Mouse (Mus musculus) olfactory bulb, adult 2 months (tissue): ENCODE measurements around the gene Btbd11. TPM values are rescaled to one million over a fixed set of nuclear protein-coding genes. Genes with fewer than 3 reads are reported as not detected.

Source experiments
- H3K27ac ChIP-seq: fragments of 200-500 bp; 2 replicates; pipeline ENCODE4 v1.5.1; 2012; ENCODE audit warnings: low read depth, low read length; ENCODE audit not compliant: insufficient read depth
- H3K4me1 ChIP-seq: fragments of 200-500 bp; 2 replicates; pipeline ENCODE4 v1.6.1; 2012; ENCODE audit warnings: low read length; ENCODE audit not compliant: control insufficient read depth, insufficient read depth
- H3K4me3 ChIP-seq: fragments of 200-500 bp; 2 replicates; pipeline ENCODE4 v1.5.1; 2012; ENCODE audit warnings: mild to moderate bottlenecking, low read depth, low read length, moderate library complexity; ENCODE audit not compliant: insufficient read depth
- CTCF ChIP-seq: fragments of 200-500 bp; IDR thresholded peaks from 2 replicates; pipeline ENCODE4 v1.5.1; 2012; ENCODE audit warnings: low read depth, mild to moderate bottlenecking, low read length, moderate library complexity; ENCODE audit not compliant: insufficient read depth
- POLR2A ChIP-seq: fragments of 200-500 bp; IDR thresholded peaks from 2 replicates; pipeline ENCODE4 v1.6.1; 2012; ENCODE audit warnings: mild to moderate bottlenecking, low read depth, low read length, moderate library complexity; ENCODE audit not compliant: insufficient read depth
- WGBS: fragments of 180-500 bp; shearing (Covaris S2); methylation state at CpG from one replicate; pipeline ENCODE4 v1.1.7; 2018; 5-methylcytosine and 5-hydroxymethylcytosine counted together
- polyA plus RNA-seq: library from polyadenylated mRNA; stranded (reverse); fragments of >200 nt; gene quantifications from 2 replicates; pipeline ENCODE4 v1.2.4, GENCODE M21; 2012; ENCODE audit warnings: low replicate concordance; ENCODE audit not compliant: missing spikeins, insufficient read depth, insufficient read length

Btbd11 gene
- polyA plus RNA-seq: not detected in 2 replicates

DNA sequence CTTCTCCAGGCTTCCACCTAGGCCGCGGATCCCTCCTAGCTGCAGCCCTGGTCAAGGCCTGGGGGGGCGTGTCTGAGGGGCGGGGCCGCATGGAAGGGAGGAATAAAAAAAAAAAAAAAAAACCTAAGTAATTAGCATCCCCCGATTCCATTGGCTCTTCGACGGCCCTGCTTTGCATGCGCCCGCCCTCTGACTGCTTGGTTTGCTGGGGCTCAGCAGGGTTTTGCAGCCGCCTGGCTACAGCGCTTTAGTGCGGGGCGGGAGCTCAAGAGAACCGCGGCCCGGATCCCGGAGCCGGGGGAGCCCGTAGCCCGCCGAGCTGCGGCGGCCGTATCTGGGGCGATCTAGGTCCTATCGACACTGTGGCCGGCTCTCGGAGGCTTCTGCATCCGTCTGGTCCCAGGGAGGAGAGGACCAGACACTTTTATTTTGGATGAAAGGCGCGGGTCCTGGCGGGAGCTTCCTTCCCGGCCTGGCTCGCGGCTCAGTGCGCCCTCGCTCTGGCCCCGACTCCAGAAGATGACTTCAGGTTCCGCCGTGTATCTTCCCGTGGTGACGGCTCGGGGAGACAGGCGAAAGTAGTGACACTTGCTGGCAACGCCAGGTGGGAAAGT, at the start of gene Btbd11:
Gene Btbd11 (plus strand): TSS at position 210 of the 614 bp plus-strand sequence.
- under 1% methylated on average over 46 of the region's 46 CpGs for WGBS
- Histone ChIP-seq H3K4me3 (peak within 1 kb of the TSS; percentile 46), H3K4me1 (peaks cover 18% of the 10 kb centered on the region), H3K27ac (no peak within 1 kb of the TSS)
- TF ChIP-seq POLR2A (peak; percentile 36; the same call in 1 of the 2 replicates), CTCF (no peak)

DNA sequence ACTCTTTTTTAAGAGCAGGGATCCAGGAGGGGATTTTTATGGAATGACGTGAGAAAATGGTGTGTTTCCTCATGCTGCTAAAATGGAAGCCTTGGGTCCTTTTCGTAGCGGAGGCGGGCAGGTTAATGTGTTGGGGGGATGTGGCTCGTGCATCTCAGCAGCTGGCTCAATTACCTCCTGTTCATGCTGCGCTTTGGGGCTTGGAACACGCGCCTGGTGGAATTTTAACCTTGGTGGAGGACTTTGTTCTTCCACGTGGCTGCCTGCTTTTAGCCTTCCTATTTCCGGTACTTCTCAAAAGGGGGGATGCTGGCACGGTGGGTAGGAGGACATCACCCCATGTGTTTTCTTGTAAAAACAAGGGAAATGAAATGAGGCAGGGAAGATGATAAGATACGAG, 47.9 kb upstream of the Btbd11 start:
- TF ChIP-seq POLR2A (no peak), CTCF (no peak)
- Histone ChIP-seq H3K4me3 (no peak overlapping the region), H3K4me1 (peaks cover 2% of the 10 kb centered on the region; the same call in 1 of the 2 replicates), H3K27ac (no peak overlapping the region)
- 41% methylated on average over 12 of the region's 12 CpGs for WGBS

DNA sequence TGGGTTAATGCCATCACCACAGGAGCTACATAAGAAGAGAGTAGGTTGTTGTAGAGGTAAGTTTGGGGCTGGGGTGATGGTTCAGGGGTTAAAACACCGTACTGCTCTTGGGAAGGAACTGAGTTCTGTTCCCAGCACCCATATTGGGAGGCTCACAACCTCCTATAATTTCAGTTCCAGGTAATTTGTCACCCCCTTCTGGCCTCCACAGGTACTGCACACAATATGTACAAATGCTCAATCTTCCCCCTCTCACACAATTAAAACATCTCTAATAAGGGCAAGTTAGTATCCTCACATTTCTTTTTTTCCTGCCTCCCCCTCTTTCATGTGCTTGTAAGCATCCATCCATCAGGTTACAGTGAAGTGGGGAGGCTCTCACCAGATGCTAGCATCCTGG, 44.7 kb upstream of the Btbd11 start:
- Histone ChIP-seq H3K4me1 (peaks cover 2% of the 10 kb centered on the region; the same call in 1 of the 2 replicates), H3K27ac (no peak overlapping the region), H3K4me3 (no peak overlapping the region)
- WGBS: 91% methylated on average over 1 of the region's 1 CpGs
- TF ChIP-seq POLR2A: no peak
- TF ChIP-seq CTCF: no peak

DNA sequence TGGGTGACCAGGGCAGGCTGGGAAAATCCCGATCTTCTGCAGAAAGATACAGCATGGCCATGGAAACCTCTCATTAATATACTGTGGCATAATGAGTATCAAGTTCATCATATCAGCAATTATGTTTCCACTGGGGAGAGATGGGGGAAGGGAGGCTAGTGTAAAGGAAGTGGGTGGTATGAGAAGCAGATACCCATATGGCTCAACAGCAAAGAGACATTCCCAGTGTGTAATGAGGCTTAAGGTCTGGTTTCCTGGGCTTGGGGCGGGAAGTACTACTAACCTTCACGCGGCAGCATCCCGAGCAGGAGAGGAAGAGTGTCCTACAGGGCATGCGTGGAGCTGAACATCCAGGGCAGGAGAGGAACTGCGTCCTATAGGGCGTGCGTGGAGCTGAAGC, 39.4 kb upstream of the Btbd11 start:
- 90% methylated on average over 9 of the region's 9 CpGs for WGBS
- H3K4me1 ChIP-seq: no peaks in the 10 kb centered on the region
- no peak overlapping the region for H3K4me3 ChIP-seq
- H3K27ac ChIP-seq: no peak overlapping the region
- TF ChIP-seq POLR2A (no peak), CTCF (no peak)

DNA sequence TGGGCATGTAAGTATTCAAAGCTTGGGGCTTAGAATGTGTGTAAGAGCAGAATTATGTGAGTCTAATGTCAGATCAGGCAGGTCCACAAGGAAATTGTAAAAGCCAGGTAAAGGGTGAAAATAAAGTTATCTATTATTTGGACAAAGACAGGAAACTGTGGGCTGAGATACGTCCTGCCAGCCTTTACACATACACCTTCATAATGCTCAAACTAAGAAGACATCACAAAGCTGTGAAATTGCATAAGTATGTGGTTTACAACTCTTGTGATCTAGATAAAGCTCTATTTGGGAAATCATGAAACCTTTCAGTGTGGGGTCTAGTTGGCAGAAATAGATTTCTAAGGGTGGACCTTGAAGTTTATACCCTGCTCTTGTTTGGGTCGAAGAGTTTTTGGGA, 34.1 kb upstream of the Btbd11 start:
- Histone ChIP-seq H3K4me3 (no peak overlapping the region), H3K4me1 (no peaks in the 10 kb centered on the region), H3K27ac (no peak overlapping the region)
- WGBS: 88% methylated on average over 2 of the region's 2 CpGs
- TF ChIP-seq CTCF: no peak
- TF ChIP-seq POLR2A: no peak

DNA sequence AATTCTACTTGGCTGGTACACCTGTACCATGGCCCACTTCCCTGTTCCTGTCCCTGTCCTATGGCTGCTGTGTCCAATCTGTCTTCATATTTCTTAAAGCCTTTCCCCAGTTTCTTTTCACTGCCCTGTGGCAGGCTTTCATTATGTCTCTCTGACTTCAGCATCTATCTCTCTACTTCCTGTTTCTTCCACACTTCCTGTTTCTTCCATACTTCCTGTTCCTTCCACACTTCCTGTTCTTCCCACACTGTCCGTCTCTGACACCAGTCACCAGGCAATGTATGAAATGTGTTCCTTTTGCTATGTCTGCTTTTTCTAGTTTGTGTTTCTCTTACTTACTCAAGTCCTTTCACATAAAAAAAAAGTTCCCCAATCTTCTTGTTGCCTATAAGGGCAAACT, 32.3 kb upstream of the Btbd11 start:
- Histone ChIP-seq H3K27ac (no peak overlapping the region), H3K4me1 (no peaks in the 10 kb centered on the region), H3K4me3 (no peak overlapping the region)
- TF ChIP-seq POLR2A (no peak), CTCF (no peak)
- WGBS: 93% methylated on average over 1 of the region's 1 CpGs

DNA sequence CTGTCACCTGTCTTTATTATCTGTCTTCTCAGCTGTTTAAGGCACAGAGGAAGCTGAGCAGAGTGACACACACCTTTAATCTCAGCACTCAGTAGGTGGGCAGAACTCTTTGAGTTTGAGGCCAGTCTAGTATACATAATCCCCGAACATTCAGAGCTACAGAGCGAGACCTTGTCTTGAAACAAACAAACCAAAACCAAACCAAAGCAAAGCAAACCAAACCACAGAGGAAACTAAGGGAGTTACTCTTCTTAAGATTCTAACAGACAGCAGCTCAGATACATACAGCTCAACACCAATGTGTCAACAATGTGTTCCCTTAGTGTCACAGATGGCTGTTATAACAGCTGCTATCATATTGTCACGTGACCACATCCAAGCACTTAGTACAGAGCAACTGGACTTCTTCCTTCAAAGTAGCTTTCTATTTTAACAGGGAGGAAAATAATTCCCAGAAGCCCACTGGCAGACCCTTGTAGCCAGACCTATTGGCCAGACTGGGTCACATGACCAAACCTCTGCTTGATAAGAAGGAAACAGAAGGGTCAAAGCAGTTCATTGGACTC, 27.0 kb upstream of the Btbd11 start:
- Histone ChIP-seq H3K4me3 (no peak overlapping the region), H3K4me1 (peaks cover 2% of the 10 kb centered on the region; the same call in 1 of the 2 replicates), H3K27ac (no peak overlapping the region)
- no peak for TF ChIP-seq CTCF
- no peak for TF ChIP-seq POLR2A
- WGBS: 95% methylated on average over 3 of the region's 3 CpGs

DNA sequence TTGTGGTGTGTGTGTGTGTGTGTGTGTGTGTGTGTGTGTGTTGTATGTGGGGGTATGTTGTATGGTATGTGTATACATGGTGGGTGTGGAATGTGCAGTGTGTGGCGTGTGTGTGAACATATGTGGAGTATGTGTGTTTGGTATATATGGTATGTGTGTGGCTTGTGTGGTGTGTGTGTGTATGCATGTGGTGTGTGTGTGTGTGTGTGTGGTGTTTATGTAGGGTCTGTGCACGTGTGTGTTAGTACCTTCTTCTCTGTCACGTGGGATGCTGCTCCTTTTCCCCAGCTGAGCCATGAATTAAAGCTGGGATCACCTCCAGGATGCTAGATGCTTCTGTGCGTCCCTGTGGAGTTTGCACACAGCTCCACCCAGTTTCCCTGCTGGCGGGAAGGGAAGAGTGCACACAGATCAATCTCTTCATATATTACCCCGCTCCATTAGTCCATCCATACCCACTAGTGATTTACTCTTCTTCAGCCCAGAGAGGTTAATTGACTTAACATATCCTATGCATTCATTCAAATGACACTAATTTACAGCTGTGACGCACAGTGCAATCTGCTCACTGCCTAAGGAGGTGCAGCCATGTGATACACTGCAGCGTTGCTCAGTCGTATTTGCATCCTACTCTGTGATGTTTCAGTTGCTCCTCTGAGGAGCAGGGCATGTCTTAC, 23.7 kb upstream of the Btbd11 start:
- peaks cover 2% of the 10 kb centered on the region; the same call in 1 of the 2 replicates for H3K4me1 ChIP-seq
- TF ChIP-seq CTCF: no peak
- TF ChIP-seq POLR2A: no peak
- H3K27ac ChIP-seq: no peak overlapping the region
- WGBS: 47% methylated on average over 9 of the region's 9 CpGs
- H3K4me3 ChIP-seq: no peak overlapping the region

DNA sequence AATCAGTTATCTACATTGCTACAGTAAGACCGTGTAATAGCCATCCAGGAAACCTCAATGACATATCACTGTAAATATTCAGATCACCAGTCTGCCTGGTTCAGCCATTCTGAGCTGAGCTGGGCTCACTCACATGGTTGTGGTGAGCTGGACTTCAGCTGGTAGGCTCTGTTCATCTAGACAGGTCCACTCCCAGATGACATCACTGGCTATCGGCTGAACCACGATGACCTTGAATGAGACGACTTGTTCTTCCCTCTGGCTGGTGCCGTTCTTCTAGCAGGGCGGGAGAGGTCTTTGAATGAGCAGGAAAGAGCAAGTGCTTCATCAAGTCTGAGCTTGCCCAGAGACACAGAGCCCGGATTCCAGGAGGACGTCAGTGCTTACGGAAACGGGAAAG, 19.7 kb upstream of the Btbd11 start:
- Histone ChIP-seq H3K4me1 (no peaks in the 10 kb centered on the region), H3K27ac (no peak overlapping the region), H3K4me3 (no peak overlapping the region)
- TF ChIP-seq POLR2A (no peak), CTCF (no peak)
- 89% methylated on average over 10 of the region's 10 CpGs for WGBS
